Mouse (Mus musculus): ENCODE results near the gene Maea. TPM values are rescaled to one million over a fixed set of nuclear protein-coding genes. Genes with fewer than 3 reads are reported as not detected.

Gene Maea
- polyA plus RNA-seq, 1 experiment from 2014 or later: 130 TPM

DNA sequence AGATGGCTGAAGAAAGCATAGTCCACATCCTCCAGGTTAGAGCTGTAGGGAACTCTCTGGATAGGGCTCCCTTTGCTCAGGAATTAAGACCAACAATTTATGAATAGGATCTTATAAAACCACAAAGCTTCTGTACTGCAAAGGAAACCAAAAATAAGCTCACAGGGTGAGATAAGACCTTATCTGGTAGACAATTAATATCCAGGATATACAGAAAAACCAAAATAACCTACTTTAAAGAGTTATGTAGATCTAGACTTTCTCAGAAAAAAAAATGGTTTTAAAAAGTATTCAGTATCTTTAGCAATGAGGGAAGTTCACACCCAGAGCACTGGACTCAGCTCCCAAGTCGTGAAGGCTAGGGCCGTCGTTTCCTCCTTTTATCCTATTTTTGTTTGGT lies 85.0 kb downstream of the Maea start:
- no peak overlapping the region for H3K9ac ChIP-seq
- H3K27ac ChIP-seq: no peak overlapping the region
- H3K4me2 ChIP-seq (replicated peaks): no peak overlapping the region
- 77% methylated on average over 3 of the region's 3 CpGs for WGBS
- H3K27me3 ChIP-seq: peaks cover 14% of the 10 kb centered on the region
- H3K36me3 ChIP-seq: peaks cover 11% of the 10 kb centered on the region
- H3K4me3 ChIP-seq: no peak overlapping the region
- no peaks in the 10 kb centered on the region for H3K4me1 ChIP-seq
- no peaks in the 10 kb centered on the region for H3K9me3 ChIP-seq
- no peak for ATAC-seq (ENCODE audit: low FRiP score, low read depth)

Other genes with a start within 250 kb of the Maea start
- gene Slc5a1, start 231.3 kb upstream of the Maea start, polyA plus RNA-seq (2015; fragmentation: Nextera tagmentation; extraction: Ambion mirVana): 0.11 TPM in 1 of 2 replicates, not detected in the other
- 6.8 and 7.4 TPM in 2 replicates for gene Spon2, start 117.1 kb upstream of the Maea start, polyA plus RNA-seq (2015; fragmentation: Nextera tagmentation; extraction: Ambion mirVana)
- 341 and 368 TPM in 2 replicates for gene Ctbp1, start 60.5 kb upstream of the Maea start, polyA plus RNA-seq (2015; fragmentation: Nextera tagmentation; extraction: Ambion mirVana)
- 13.1 and 13.9 TPM in 2 replicates for gene Uvssa, start 43.0 kb downstream of the Maea start, polyA plus RNA-seq (2015; fragmentation: Nextera tagmentation; extraction: Ambion mirVana)
- gene Nkx1-1, start 98.5 kb downstream of the Maea start, polyA plus RNA-seq (2015; fragmentation: Nextera tagmentation; extraction: Ambion mirVana): not detected in 2 replicates